Mouse (Mus musculus): ENCODE measurements around the gene Cyth3. TPM values are rescaled to one million over a fixed set of nuclear protein-coding genes. Genes with fewer than 3 reads are reported as not detected.

Gene Cyth3
- polyA plus RNA-seq, 1 experiment from 2014 or later, result 40.7 TPM

GRCm38 (mm10) chr5:143611954-143612353, 10.3 kb upstream of the Cyth3 start:
- Histone ChIP-seq H3K4me1 (ENCODE audit: control insufficient read depth, insufficient read depth, low read length) (no peaks in the 10 kb centered on the region), H3K27ac (ENCODE audit: low read length) (no peak overlapping the region), H3K27me3 (ENCODE audit: control insufficient read depth, insufficient read depth, low read depth, low read length) (no peaks in the 10 kb centered on the region), H3K9me3 (replicated peaks; ENCODE audit: control insufficient read depth, low read length, poor library complexity, severe bottlenecking) (no peaks in the 10 kb centered on the region), H3K4me3 (ENCODE audit: low read depth, low read length) (no peak overlapping the region), H3K9ac (ENCODE audit: low read depth, low read length) (no peak overlapping the region), H3K36me3 (ENCODE audit: control insufficient read depth, insufficient read depth, low read length) (no peaks in the 10 kb centered on the region), H3K4me2 (ENCODE audit: low read length) (no peak overlapping the region)
- WGBS, result 80% methylated on average over 7 of the region's 7 CpGs
- no peak for ATAC-seq

- Histone ChIP-seq H3K4me2 (ENCODE audit: low read length) (no peak overlapping the region), H3K4me1 (ENCODE audit: control insufficient read depth, insufficient read depth, low read length) (no peaks in the 10 kb centered on the region), H3K27me3 (ENCODE audit: control insufficient read depth, insufficient read depth, low read depth, low read length) (no peaks in the 10 kb centered on the region), H3K9ac (ENCODE audit: low read depth, low read length) (no peak overlapping the region), H3K36me3 (ENCODE audit: control insufficient read depth, insufficient read depth, low read length) (no peaks in the 10 kb centered on the region), H3K27ac (ENCODE audit: low read length) (no peak overlapping the region), H3K4me3 (ENCODE audit: low read depth, low read length) (no peak overlapping the region), H3K9me3 (replicated peaks; ENCODE audit: control insufficient read depth, low read length, poor library complexity, severe bottlenecking) (no peaks in the 10 kb centered on the region)
- WGBS, result 70% methylated on average over 4 of the region's 4 CpGs
- ATAC-seq, result no peak
Observed at GRCm38 (mm10) chr5:143613265-143613664, 9.0 kb upstream of the Cyth3 start.

GRCm38 (mm10) chr5:143614519-143614918, 7.7 kb upstream of the Cyth3 start:
- Histone ChIP-seq H3K36me3 (ENCODE audit: control insufficient read depth, insufficient read depth, low read length) (no peaks in the 10 kb centered on the region), H3K9ac (ENCODE audit: low read depth, low read length) (no peak overlapping the region), H3K27ac (ENCODE audit: low read length) (no peak overlapping the region), H3K9me3 (replicated peaks; ENCODE audit: control insufficient read depth, low read length, poor library complexity, severe bottlenecking) (no peaks in the 10 kb centered on the region), H3K4me1 (ENCODE audit: control insufficient read depth, insufficient read depth, low read length) (no peaks in the 10 kb centered on the region), H3K4me2 (ENCODE audit: low read length) (no peak overlapping the region), H3K4me3 (ENCODE audit: low read depth, low read length) (no peak overlapping the region), H3K27me3 (ENCODE audit: control insufficient read depth, insufficient read depth, low read depth, low read length) (no peaks in the 10 kb centered on the region)
- ATAC-seq, result no peak
- 78% methylated on average over 5 of the region's 5 CpGs for WGBS

GRCm38 (mm10) chr5:143615353-143615752, 6.9 kb upstream of the Cyth3 start:
- no peaks in the 10 kb centered on the region for H3K9me3 ChIP-seq (replicated peaks; ENCODE audit: control insufficient read depth, low read length, poor library complexity, severe bottlenecking)
- H3K9ac ChIP-seq (ENCODE audit: low read depth, low read length), result no peak overlapping the region
- ATAC-seq, result no peak
- no peaks in the 10 kb centered on the region for H3K4me1 ChIP-seq (ENCODE audit: control insufficient read depth, insufficient read depth, low read length)
- H3K4me3 ChIP-seq (ENCODE audit: low read depth, low read length), result no peak overlapping the region
- H3K4me2 ChIP-seq (ENCODE audit: low read length), result no peak overlapping the region
- 75% methylated on average over 2 of the region's 2 CpGs for WGBS
- H3K27ac ChIP-seq (ENCODE audit: low read length), result no peak overlapping the region
- no peaks in the 10 kb centered on the region for H3K27me3 ChIP-seq (ENCODE audit: control insufficient read depth, insufficient read depth, low read depth, low read length)
- H3K36me3 ChIP-seq (ENCODE audit: control insufficient read depth, insufficient read depth, low read length), result no peaks in the 10 kb centered on the region

- no peak overlapping the region for H3K4me3 ChIP-seq (ENCODE audit: low read depth, low read length)
- H3K9ac ChIP-seq (ENCODE audit: low read depth, low read length), result no peak overlapping the region
- 78% methylated on average over 4 of the region's 4 CpGs for WGBS
- no peak overlapping the region for H3K27ac ChIP-seq (ENCODE audit: low read length)
- no peaks in the 10 kb centered on the region for H3K36me3 ChIP-seq (ENCODE audit: control insufficient read depth, insufficient read depth, low read length)
- no peaks in the 10 kb centered on the region for H3K27me3 ChIP-seq (ENCODE audit: control insufficient read depth, insufficient read depth, low read depth, low read length)
- H3K4me1 ChIP-seq (ENCODE audit: control insufficient read depth, insufficient read depth, low read length), result peaks cover 4% of the 10 kb centered on the region
- no peak overlapping the region for H3K4me2 ChIP-seq (ENCODE audit: low read length)
- no peak for ATAC-seq
- no peaks in the 10 kb centered on the region for H3K9me3 ChIP-seq (replicated peaks; ENCODE audit: control insufficient read depth, low read length, poor library complexity, severe bottlenecking)
Observed at GRCm38 (mm10) chr5:143616116-143616515, 6.1 kb upstream of the Cyth3 start.

- no peaks in the 10 kb centered on the region for H3K27me3 ChIP-seq (ENCODE audit: control insufficient read depth, insufficient read depth, low read depth, low read length)
- H3K9ac ChIP-seq (ENCODE audit: low read depth, low read length), result no peak overlapping the region
- H3K4me3 ChIP-seq (ENCODE audit: low read depth, low read length), result no peak overlapping the region
- H3K4me1 ChIP-seq (ENCODE audit: control insufficient read depth, insufficient read depth, low read length), result peaks cover 5% of the 10 kb centered on the region
- no peaks in the 10 kb centered on the region for H3K36me3 ChIP-seq (ENCODE audit: control insufficient read depth, insufficient read depth, low read length)
- no peaks in the 10 kb centered on the region for H3K9me3 ChIP-seq (replicated peaks; ENCODE audit: control insufficient read depth, low read length, poor library complexity, severe bottlenecking)
- no peak overlapping the region for H3K27ac ChIP-seq (ENCODE audit: low read length)
- 89% methylated on average over 3 of the region's 3 CpGs for WGBS
- no peak for ATAC-seq
- H3K4me2 ChIP-seq (ENCODE audit: low read length), result no peak overlapping the region
Observed at GRCm38 (mm10) chr5:143616657-143617329, 5.5 kb upstream of the Cyth3 start.

GRCm38 (mm10) chr5:143617487-143618209, 4.6 kb upstream of the Cyth3 start:
- Histone ChIP-seq H3K4me2 (ENCODE audit: low read length) (no peak overlapping the region), H3K27ac (ENCODE audit: low read length) (no peak overlapping the region), H3K9ac (ENCODE audit: low read depth, low read length) (no peak overlapping the region), H3K4me3 (ENCODE audit: low read depth, low read length) (no peak overlapping the region), H3K27me3 (ENCODE audit: control insufficient read depth, insufficient read depth, low read depth, low read length) (no peaks in the 10 kb centered on the region), H3K36me3 (ENCODE audit: control insufficient read depth, insufficient read depth, low read length) (no peaks in the 10 kb centered on the region), H3K9me3 (replicated peaks; ENCODE audit: control insufficient read depth, low read length, poor library complexity, severe bottlenecking) (no peaks in the 10 kb centered on the region), H3K4me1 (ENCODE audit: control insufficient read depth, insufficient read depth, low read length) (peaks cover 5% of the 10 kb centered on the region)
- ATAC-seq, result no peak
- 57% methylated on average over 10 of the region's 10 CpGs for WGBS

- Histone ChIP-seq H3K9me3 (replicated peaks; ENCODE audit: control insufficient read depth, low read length, poor library complexity, severe bottlenecking) (no peaks in the 10 kb centered on the region), H3K36me3 (ENCODE audit: control insufficient read depth, insufficient read depth, low read length) (no peaks in the 10 kb centered on the region), H3K27me3 (ENCODE audit: control insufficient read depth, insufficient read depth, low read depth, low read length) (no peaks in the 10 kb centered on the region), H3K4me2 (ENCODE audit: low read length) (no peak overlapping the region), H3K4me3 (ENCODE audit: low read depth, low read length) (no peak overlapping the region), H3K9ac (ENCODE audit: low read depth, low read length) (no peak overlapping the region), H3K4me1 (ENCODE audit: control insufficient read depth, insufficient read depth, low read length) (peaks cover 9% of the 10 kb centered on the region), H3K27ac (ENCODE audit: low read length) (no peak overlapping the region)
- no peak for ATAC-seq
- 58% methylated on average over 7 of the region's 7 CpGs for WGBS
Observed at GRCm38 (mm10) chr5:143618585-143618984, 3.7 kb upstream of the Cyth3 start.

GRCm38 (mm10) chr5:143620196-143620595, 2.1 kb upstream of the Cyth3 start:
- no peak for ATAC-seq
- 13% methylated on average over 1 of the region's 1 CpGs for WGBS
- H3K27ac ChIP-seq (ENCODE audit: low read length), result no peak overlapping the region
- no peaks in the 10 kb centered on the region for H3K36me3 ChIP-seq (ENCODE audit: control insufficient read depth, insufficient read depth, low read length)
- no peaks in the 10 kb centered on the region for H3K9me3 ChIP-seq (replicated peaks; ENCODE audit: control insufficient read depth, low read length, poor library complexity, severe bottlenecking)
- H3K9ac ChIP-seq (ENCODE audit: low read depth, low read length), result no peak overlapping the region
- H3K4me1 ChIP-seq (ENCODE audit: control insufficient read depth, insufficient read depth, low read length), result peaks cover 17% of the 10 kb centered on the region
- no peak overlapping the region for H3K4me2 ChIP-seq (ENCODE audit: low read length)
- H3K27me3 ChIP-seq (ENCODE audit: control insufficient read depth, insufficient read depth, low read depth, low read length), result no peaks in the 10 kb centered on the region
- no peak overlapping the region for H3K4me3 ChIP-seq (ENCODE audit: low read depth, low read length)
